Mouse (Mus musculus): Measurements from ENCODE around the gene Stau1.

- TF ChIP-seq CTCF (IDR thresholded peaks at IDR 0.05; ENCODE audit: control insufficient read depth, insufficient read depth, insufficient replicate concordance, low read depth, low read length) (no peak), POLR2A (IDR thresholded peaks at IDR 0.05; ENCODE audit: control insufficient read depth, low read depth, low read length) (no peak)
These were observed 32.5 kb upstream of the Stau1 start for GRCm38 (mm10) chr2:167028553-167028952.

All from testis, adult 2 months (tissue).